Mouse (Mus musculus) kidney, postnatal 4 days (tissue): ENCODE results near the gene Gm33543.

Experiments used
- DNase-seq, 2 experiments: peaks; one replicate each; pipeline ENCODE4 v3.0.0; 2021; ENCODE audit warnings: mixed read lengths in 2 of 2

Gene Gm33543

DNA sequence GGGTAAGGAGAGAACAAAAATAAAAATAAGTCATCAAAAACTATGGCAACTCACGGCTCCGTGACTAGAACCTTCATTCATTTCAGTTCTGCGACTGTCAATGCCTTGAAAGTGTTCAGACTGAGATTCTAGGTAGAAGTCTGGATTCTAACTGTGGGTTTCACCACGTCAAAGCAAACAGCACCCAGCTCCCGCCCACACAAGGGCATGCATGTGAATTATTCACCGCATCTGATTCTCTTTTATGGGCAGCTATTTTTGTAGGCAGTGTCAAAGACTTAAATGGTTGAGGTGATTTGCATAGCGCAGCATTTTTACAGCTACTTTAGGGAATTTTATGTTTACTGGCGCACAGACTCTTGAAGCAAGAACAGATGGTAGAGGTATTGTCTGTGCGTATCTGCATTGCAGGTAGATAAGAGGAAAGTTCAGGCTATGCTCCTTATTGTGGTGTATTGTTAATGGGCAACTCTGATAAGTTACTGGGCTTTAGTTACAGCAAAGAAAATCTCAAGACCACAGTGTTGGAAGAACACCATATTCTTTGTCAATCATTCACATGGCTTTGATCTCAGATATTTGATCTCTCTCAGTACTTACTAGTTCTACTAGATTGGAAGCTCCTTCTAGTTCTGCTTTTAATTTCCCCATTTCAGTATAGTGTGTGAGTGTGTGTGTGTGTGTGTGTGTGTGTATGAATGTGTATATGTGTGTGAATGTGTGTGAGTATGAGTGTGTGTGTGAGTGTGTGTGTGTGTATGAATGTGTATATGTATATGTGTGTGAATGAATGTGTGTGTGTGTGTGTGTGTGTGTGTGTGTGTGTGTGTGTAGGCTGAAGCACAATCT lies at the start of gene Gm33543:
TSS of gene Gm33543 (minus strand) at position 142 of the 849 bp plus-strand sequence.
- peak in 1 of 2 experiments; percentile 45 for DNase-seq

DNA sequence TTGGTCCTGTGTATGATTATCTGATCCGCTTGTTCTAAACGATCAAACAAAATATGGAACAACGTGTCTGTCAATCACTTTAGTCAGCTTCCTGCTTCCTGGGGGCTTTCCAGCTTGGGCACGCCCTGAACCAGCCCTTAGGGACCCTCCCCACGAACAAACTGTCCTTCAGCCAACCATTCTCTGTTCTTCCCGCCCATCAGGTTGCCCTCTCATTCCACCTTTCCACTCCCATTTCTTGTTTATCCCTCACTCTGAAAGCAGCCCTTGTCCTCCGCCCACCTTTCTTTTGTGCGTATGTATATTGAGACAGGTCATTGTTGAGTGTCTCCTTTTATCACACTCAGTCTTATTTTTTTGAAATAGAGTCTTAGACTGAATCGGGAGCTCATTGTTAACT lies 49.4 kb upstream of the Gm33543 start:
- no peak for DNase-seq

- no peak for DNase-seq
Observed at GRCm38 (mm10) chr10:95891214-95891960, 48.7 kb upstream of the Gm33543 start.

GRCm38 (mm10) chr10:95883761-95884517 lies 41.2 kb upstream of the Gm33543 start:
- DNase-seq, result no peak

DNA sequence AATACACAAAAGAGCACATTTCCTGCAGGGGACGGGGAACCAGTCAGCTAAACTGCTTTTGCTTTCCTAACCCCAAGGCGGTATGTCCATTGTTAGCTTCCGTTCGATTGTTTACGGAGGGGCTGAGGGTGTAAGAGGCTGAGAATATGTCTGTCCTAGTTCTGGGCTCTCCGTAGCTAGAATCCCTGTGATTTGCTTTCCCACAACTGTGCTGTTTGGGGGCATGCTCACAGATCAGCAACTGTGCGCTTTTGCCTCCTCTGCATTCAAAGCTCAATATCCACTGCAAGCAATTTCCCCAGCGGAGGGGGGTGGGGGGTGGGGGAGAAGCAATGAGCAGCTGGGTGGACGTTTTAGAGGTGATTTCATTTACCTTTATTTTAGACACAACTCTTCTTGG lies 39.3 kb upstream of the Gm33543 start:
- no peak for DNase-seq

GRCm38 (mm10) chr10:95879983-95880934 lies 37.5 kb upstream of the Gm33543 start:
- no peak for DNase-seq

DNA sequence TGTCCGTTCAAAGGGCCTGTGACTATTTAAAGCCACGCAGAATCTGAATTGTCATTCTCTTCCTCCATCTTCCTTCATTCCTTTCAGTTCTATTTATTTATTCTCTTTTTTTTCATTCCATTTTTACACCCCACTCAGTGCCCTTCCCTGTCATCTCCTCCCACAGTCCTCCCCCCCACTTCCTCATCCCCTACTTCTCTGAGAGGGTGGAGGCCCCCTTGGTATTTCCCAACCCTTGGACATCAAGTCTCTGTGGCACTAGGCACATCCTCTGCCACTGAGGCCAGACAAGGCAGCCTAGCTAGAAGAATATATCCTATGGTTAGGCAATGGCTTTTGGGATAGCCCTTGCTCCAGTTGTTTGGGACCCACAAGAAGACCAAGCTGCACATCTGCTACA lies 28.1 kb upstream of the Gm33543 start:
- no peak for DNase-seq

DNA sequence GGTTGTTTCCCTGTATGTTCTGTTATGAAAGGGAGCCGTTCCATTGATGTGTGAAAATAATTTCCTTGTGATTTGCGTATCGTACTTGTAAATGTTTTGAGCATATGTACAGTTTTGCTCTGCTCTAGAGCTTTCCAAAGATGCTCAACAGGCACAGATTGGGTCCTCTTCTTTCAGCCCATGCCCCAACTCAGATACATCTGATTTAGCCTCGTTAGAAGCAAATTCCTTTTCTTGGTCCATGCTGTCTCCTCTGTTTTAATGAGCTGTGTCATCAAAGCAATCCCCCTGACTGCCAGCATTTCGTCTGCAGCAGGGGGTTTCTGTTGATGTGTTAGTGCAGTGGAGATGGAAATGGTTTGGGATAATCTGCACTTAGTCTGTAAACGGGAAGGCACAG lies 25.6 kb upstream of the Gm33543 start:
- no peak for DNase-seq

GRCm38 (mm10) chr10:95867596-95867995 lies 24.9 kb upstream of the Gm33543 start:
- DNase-seq, result no peak

GRCm38 (mm10) chr10:95864349-95865124 lies 21.8 kb upstream of the Gm33543 start:
- DNase-seq, result peak; percentile 32 to 47

GRCm38 (mm10) chr10:95862664-95863063 lies 19.9 kb upstream of the Gm33543 start:
- no peak for DNase-seq

DNA sequence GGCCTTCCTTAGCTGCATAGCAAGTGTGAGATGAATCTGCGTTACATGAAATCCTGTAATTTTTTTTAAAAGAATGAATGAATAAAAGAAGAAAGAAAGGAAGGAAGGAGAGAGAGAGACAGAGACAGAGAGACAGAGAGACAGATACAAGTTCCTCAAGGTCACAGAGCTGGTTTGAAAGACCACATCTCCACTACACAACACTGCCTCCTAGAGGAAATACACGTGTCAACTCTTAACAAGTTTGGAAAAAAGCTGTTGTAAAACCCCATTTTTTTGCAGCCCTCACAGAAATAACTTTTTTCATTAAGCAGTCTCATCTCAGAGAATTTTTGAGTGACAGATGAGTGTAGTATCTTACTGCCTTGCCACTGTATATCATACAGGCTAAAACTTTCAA lies 15.4 kb upstream of the Gm33543 start:
- DNase-seq, result no peak

DNA sequence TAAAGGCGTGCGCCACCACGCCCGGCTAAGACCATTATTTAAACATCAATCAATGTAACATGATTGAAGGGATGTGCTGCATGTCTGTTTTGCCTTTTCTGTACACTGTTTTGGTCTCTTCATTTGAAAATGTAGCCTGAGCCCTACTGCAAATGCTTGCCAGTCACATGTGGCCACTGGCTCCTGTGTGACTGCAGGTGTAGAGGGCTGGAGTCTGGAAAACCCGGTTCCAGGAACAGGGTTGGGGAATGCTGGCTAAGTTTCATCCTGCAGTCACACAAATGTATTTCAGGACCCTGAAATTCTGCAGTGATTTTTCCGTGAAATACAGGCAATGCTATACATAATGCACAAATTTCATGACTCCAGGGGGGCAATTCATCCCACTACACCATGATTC lies 12.7 kb upstream of the Gm33543 start:
- peak; percentile 5 to 12 for DNase-seq

- no peak for DNase-seq
Observed at GRCm38 (mm10) chr10:95850504-95850903, 7.8 kb upstream of the Gm33543 start.

DNA sequence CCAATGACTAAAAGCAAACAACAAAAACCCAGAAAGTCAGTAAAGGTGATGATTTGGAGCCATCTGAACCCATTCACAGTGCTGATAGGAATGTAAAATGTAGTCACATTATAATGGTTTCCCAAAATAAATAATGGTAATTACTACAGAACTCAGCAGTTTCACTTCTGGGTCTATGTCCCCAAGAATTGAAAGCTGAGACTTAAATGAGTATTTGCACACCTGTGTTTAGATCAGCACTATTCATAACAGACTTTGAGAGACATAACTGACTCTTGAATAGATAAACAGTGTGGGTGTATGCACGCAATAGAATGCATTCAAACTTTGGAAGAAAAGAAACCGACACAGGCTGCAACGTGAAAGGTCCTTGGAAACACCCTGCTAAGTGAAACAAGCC lies 4.0 kb upstream of the Gm33543 start:
- no peak for DNase-seq

GRCm38 (mm10) chr10:95846281-95846680 lies 3.6 kb upstream of the Gm33543 start:
- no peak for DNase-seq

- DNase-seq, result no peak
Observed at GRCm38 (mm10) chr10:95843878-95844277, 1.1 kb upstream of the Gm33543 start.

DNA sequence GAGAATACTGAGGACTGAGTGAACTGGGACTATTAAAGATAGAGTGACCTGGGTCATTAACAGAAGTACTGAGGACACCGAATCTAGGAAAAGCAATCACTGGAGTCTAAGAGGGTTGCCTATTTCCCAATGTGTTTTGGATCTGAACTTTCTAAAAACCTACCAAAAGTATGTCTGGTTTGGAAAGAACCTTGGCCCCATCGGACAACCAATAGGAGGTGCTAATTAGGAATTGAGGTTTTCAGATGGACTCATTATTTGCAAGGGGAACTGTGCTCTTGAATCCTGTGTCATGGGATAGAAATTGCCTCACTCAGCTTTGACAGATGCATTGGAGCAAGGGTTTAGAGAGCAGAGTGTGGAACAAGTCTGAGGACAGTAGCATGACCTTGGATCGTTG lies 1.5 kb downstream of the Gm33543 start:
- DNase-seq, result no peak

- no peak for DNase-seq
Observed at GRCm38 (mm10) chr10:95839803-95840202, 2.9 kb downstream of the Gm33543 start.

DNA sequence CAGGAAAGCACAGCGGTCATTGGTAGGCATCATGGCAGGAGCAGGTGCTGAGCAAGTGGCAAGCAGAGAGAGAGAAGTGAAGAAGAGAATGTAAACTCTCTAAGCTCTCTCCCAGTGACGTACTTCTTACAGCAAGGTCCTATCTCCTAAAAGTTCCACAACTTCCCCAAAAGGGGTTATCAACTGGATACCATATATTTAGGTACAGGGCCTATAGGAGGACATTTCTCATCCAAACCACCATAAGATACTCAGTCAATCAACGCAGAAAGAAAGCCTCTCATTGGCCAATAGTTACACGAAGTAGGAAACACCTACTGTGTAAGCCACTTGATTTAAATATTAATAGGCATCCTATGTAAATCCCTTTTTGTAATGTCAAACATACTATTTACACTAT lies 3.7 kb downstream of the Gm33543 start:
- no peak for DNase-seq

GRCm38 (mm10) chr10:95836530-95837264 lies 6.0 kb downstream of the Gm33543 start:
- DNase-seq, result no peak
